Comparison of ENCODE assay signal across 14 mouse cellular contexts in genomic region chr10:31873323-31873895, GRCm38 (mm10).
DNase-seq lines count a peak whose midpoint lies in the region; ATAC-seq lines count a peak whose summit lies in the region.
"Had no signal": no experiment of that assay in that cellular context is flagged by ENCODE, and none has a peak within 500 bp of the region (broad histone marks: within the 10 kb centered on the region; RNA-seq: fewer than 3 reads in every experiment).

No protein-coding gene starts in this region.

- H3K27ac ChIP-seq in forebrain, embryonic 14.5 days (ENCODE audit: low read depth, low read length) = no peak overlapping the region
- H3K27ac ChIP-seq in hindbrain, embryonic 14.5 days = no peak overlapping the region; the same call in 1 of the 2 replicates
- no peak overlapping the region for H3K27ac ChIP-seq in neural tube, embryonic 14.5 days (ENCODE audit: low read depth, low read length)
- no peak overlapping the region for H3K27ac ChIP-seq in kidney, embryonic 15.5 days
- H3K27ac ChIP-seq: heart, embryonic 15.5 days; kidney, postnatal 0 days; liver, embryonic 15.5 days had no signal

- H3K36me3 ChIP-seq in forebrain, embryonic 14.5 days (ENCODE audit: control insufficient read depth, insufficient read depth, low read length) = no peaks in the 10 kb centered on the region
- H3K36me3 ChIP-seq in hindbrain, embryonic 14.5 days (replicated peaks; ENCODE audit: control insufficient read depth, insufficient read depth) = no peaks in the 10 kb centered on the region
- no peaks in the 10 kb centered on the region for H3K36me3 ChIP-seq in neural tube, embryonic 14.5 days (ENCODE audit: control insufficient read depth, insufficient read depth, low read length)
- H3K36me3 ChIP-seq in kidney, embryonic 15.5 days = no peaks in the 10 kb centered on the region
- H3K36me3 ChIP-seq: heart, embryonic 15.5 days; liver, embryonic 15.5 days had no signal

- peak; percentile 55 for DNase-seq in left cerebral cortex, postnatal 4 days
- no peak for DNase-seq in left cerebral cortex, adult 18-20 months (ENCODE audit: low spot score in 2 of 2)
- peak; percentile 75 for DNase-seq in forebrain, embryonic 14.5 days (ENCODE audit: low spot score)
- no peak for DNase-seq in hindbrain, embryonic 14.5 days (ENCODE audit: low spot score)
- DNase-seq in kidney, adult 8-10 months = no peak
- DNase-seq: adrenal gland, postnatal 36 days; cerebellum, adult 11 months; lung, postnatal 14 days had no signal

- no peak overlapping the region for H3K4me3 ChIP-seq in forebrain, embryonic 14.5 days (ENCODE audit: low read depth, low read length)
- no peak overlapping the region for H3K4me3 ChIP-seq in hindbrain, embryonic 14.5 days (replicated peaks; ENCODE audit: low read length)
- H3K4me3 ChIP-seq in neural tube, embryonic 14.5 days (ENCODE audit: low read depth, low read length) = no peak overlapping the region
- no peak overlapping the region for H3K4me3 ChIP-seq in kidney, embryonic 15.5 days (replicated peaks)
- H3K4me3 ChIP-seq: heart, embryonic 15.5 days; liver, embryonic 15.5 days had no signal

- no peak overlapping the region for H3K4me2 ChIP-seq in forebrain, embryonic 14.5 days (ENCODE audit: low read length)
- no peak overlapping the region for H3K4me2 ChIP-seq in hindbrain, embryonic 14.5 days (replicated peaks)
- no peak overlapping the region for H3K4me2 ChIP-seq in neural tube, embryonic 14.5 days (ENCODE audit: low read depth, low read length)
- no peak overlapping the region for H3K4me2 ChIP-seq in kidney, embryonic 15.5 days
- H3K4me2 ChIP-seq: heart, embryonic 15.5 days; liver, embryonic 15.5 days had no signal

- H3K9me3 ChIP-seq in forebrain, embryonic 14.5 days (replicated peaks; ENCODE audit: control insufficient read depth, low read length) = no peaks in the 10 kb centered on the region
- no peaks in the 10 kb centered on the region for H3K9me3 ChIP-seq in hindbrain, embryonic 14.5 days (ENCODE audit: control insufficient read depth, low read length)
- H3K9me3 ChIP-seq in neural tube, embryonic 14.5 days (ENCODE audit: control insufficient read depth, low read length) = no peaks in the 10 kb centered on the region
- no peaks in the 10 kb centered on the region for H3K9me3 ChIP-seq in kidney, embryonic 15.5 days (replicated peaks)
- H3K9me3 ChIP-seq: heart, embryonic 15.5 days; liver, embryonic 15.5 days had no signal

- WGBS in forebrain, embryonic 14.5 days = 44% methylated on average over 4 of the region's 4 CpGs
- WGBS in hindbrain, embryonic 14.5 days = 43% methylated on average over 4 of the region's 4 CpGs
- WGBS in neural tube, embryonic 14.5 days = 35% methylated on average over 4 of the region's 4 CpGs
- 54% methylated on average over 4 of the region's 4 CpGs for WGBS in kidney, embryonic 15.5 days

- intact Hi-C loops in left cerebral cortex, postnatal 4 days (cut with DNase I) = no loop called here

- H3K9ac ChIP-seq in forebrain, embryonic 14.5 days (ENCODE audit: low read length) = no peak overlapping the region
- H3K9ac ChIP-seq in hindbrain, embryonic 14.5 days = no peak overlapping the region
- H3K9ac ChIP-seq in neural tube, embryonic 14.5 days (replicated peaks; ENCODE audit: low read depth, low read length) = no peak overlapping the region
- H3K9ac ChIP-seq in kidney, embryonic 15.5 days = no peak overlapping the region
- H3K9ac ChIP-seq: heart, embryonic 15.5 days; liver, embryonic 15.5 days had no signal

- H3K27me3 ChIP-seq in forebrain, embryonic 14.5 days (replicated peaks; ENCODE audit: control insufficient read depth, insufficient read depth, low read length) = no peaks in the 10 kb centered on the region
- no peaks in the 10 kb centered on the region for H3K27me3 ChIP-seq in hindbrain, embryonic 14.5 days (ENCODE audit: control insufficient read depth, insufficient read depth, low read length)
- H3K27me3 ChIP-seq in neural tube, embryonic 14.5 days (ENCODE audit: control insufficient read depth, insufficient read depth, low read length) = no peaks in the 10 kb centered on the region
- H3K27me3 ChIP-seq in kidney, embryonic 15.5 days = no peaks in the 10 kb centered on the region
- H3K27me3 ChIP-seq: heart, embryonic 15.5 days; liver, embryonic 15.5 days had no signal

- peak; percentile 93 for ATAC-seq in forebrain, embryonic 14.5 days
- ATAC-seq in hindbrain, embryonic 14.5 days (ENCODE audit: low FRiP score) = peak; percentile 73
- peak; percentile 93 for ATAC-seq in neural tube, embryonic 14.5 days (ENCODE audit: low read depth)
- ATAC-seq in kidney, embryonic 15.5 days (replicated peaks; ENCODE audit: low FRiP score) = no peak
- ATAC-seq: CD4-positive, CD25-positive, alpha-beta regulatory T cell, adult 4 months had no signal

- H3K4me1 ChIP-seq in forebrain, embryonic 14.5 days (ENCODE audit: control insufficient read depth, insufficient read depth, low read length) = no peaks in the 10 kb centered on the region
- H3K4me1 ChIP-seq in hindbrain, embryonic 14.5 days (replicated peaks; ENCODE audit: control insufficient read depth, insufficient read depth, low read length) = no peaks in the 10 kb centered on the region
- H3K4me1 ChIP-seq in neural tube, embryonic 14.5 days (ENCODE audit: control insufficient read depth, insufficient read depth, low read length) = no peaks in the 10 kb centered on the region
- H3K4me1 ChIP-seq in kidney, embryonic 15.5 days = no peaks in the 10 kb centered on the region
- H3K4me1 ChIP-seq: heart, embryonic 15.5 days; liver, embryonic 15.5 days had no signal

Comparison
In these comparisons a context has a peak if more than half of its experiments do, and no peak if none do; other contexts are left out.
1. DNase-seq: peak in left cerebral cortex, postnatal 4 days (single experiment) and forebrain, embryonic 14.5 days (single experiment); none in left cerebral cortex, adult 18-20 months (0 of 2), hindbrain, embryonic 14.5 days (single experiment) and kidney, adult 8-10 months (0 of 2).